Mouse (Mus musculus): ENCODE results near the gene Ctnnb1.

The Ctnnb1 gene

DNA sequence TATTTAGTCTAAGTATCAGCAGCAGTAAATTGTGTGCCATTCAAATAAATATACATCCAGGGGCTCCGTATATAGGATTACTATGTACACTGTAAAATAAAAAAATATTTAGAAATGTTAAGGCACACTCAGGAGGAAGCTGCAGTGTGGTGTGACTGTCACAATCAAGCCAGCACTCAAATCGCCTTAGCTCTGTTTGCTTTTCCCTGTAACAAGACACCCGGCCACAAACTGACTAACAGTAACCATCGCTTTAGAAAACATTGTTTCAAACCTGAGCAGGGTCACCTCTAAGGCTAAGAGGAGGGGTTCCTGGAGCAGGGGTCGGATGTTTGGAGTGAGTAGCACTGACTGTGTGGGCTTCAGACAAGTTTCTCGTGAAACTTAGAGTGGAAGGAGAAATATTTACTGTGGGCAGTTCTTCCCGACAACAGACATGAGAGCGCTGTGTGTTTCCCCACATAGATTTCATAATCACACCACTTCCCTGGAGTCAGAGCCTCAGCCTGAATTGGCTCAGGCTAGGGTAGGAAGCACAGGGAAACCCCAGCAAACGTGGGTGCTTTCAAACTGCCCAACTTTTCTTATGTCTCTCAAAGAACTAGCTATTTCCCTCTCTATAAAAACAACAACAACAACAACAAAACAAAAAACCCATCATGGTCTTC lies 1.9 kb upstream of the Ctnnb1 start:
- no peak for DNase-seq (ENCODE audit: low read depth, low spot score)

DNA sequence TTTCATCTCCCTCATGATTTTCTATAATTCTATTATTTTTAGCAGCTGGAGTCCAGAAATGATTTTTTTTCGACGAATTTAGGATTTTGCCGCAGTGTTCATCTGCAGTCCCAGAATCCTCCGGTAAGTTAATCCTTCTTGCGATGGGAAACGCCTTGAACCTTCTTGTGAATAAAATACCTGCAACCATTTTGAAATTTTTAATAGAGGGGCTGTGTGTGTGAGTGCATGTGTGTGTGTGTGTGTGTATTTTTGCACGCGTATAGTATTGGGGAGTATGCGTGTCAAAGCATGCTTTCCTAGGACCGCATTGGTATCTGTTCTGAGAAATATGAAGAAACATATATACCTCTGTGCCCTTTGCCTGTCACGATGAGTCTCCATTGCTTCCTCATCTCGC lies 1.0 kb downstream of the Ctnnb1 start:
- no peak for DNase-seq (ENCODE audit: low read depth, low spot score)

DNA sequence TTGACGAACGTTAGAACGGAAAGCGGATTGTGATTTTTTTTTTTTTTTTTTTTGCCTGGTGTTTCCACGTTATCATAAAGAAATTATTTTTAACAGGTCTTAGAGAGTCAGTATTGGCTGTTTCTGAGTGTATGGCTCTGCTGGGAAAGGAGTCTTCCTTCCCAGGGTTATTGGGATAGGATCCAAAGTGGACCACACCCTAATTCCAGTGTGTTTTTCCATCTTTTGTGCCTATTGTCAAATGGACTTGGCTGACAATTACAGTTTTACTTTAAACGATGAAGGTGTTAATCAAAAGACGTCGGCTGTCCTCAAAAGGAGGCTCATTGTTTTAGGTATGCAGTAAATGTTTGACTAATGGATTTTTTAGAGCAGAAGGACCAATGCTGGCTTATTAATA lies 1.8 kb downstream of the Ctnnb1 start:
- no peak for DNase-seq (ENCODE audit: low read depth, low spot score)

DNA sequence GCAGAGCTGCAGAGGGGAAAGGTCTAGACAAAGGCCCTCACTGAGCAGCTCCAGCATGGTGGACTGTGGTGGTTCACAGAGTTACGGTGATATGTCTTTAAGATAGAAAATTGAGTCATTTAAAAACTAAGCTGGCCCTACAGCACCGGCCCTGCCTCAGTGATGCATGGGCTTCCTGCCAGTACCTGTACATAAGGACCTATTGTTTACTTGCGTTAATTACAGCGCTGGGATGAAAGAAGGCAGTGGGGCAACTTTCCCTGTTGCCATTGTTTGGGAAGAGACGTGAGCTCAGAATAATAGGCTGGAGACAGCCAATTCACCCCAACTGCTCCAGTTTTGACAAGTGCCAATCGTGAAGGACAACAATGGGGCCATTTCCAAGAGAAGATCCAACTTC lies 3.4 kb downstream of the Ctnnb1 start:
- no peak for DNase-seq (ENCODE audit: low read depth, low spot score)

DNA sequence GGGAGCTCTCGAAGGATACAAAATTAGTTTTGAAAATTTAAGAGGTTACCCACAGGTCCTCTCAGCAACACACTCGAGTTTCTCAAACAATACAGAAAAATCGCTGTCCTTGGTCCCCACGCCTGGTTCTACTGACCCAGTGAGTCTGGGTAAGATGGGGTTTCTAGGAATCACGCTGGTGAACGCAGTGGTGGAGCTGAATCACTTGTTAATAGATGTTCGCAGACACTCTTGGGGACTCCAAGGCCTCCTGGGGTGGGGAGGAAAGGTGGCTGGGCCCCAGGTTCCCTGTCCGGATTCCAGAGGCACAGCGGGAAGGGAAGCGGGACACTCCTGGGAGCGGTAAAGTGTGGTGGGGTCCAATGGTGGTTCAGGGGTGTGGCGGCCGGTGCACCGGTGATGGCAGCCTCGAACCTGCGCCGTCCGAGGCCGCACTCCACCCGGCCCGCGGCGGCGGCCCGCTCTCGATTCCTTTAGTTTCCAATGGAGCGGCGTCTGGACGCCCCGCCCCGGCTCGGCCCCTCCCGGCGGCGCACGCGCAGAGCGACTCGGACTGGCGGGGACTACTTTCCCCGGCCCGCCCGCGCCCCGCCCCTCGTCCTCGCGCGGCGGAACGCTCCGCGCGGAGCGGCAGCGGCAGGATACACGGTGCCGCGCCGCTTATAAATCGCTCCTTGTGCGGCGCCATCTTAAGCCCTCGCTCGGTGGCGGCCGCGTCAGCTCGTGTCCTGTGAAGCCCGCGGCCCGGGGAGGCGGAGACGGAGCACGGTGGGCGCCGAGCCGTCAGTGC lies 4.0 kb downstream of the Ctnnb1 start:
- DNase-seq (ENCODE audit: low read depth, low spot score) = peak; percentile 79

DNA sequence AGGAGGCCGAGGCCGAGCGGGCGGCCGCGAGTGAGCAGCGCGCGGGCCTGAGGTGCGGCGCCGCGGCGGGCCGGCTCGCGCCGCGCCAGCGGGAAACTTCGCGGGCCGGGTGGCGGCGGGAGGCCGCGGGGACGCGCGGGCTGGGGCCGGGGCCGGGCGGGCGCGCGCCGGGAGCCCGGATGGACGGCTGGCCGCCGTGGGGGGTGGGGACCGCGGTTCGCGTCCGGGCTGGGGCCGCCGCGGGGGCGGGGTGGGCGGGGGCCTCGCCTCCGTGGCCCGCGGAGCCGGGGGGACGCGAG lies 4.5 kb downstream of the Ctnnb1 start:
- DNase-seq (ENCODE audit: low read depth, low spot score) = no peak

DNA sequence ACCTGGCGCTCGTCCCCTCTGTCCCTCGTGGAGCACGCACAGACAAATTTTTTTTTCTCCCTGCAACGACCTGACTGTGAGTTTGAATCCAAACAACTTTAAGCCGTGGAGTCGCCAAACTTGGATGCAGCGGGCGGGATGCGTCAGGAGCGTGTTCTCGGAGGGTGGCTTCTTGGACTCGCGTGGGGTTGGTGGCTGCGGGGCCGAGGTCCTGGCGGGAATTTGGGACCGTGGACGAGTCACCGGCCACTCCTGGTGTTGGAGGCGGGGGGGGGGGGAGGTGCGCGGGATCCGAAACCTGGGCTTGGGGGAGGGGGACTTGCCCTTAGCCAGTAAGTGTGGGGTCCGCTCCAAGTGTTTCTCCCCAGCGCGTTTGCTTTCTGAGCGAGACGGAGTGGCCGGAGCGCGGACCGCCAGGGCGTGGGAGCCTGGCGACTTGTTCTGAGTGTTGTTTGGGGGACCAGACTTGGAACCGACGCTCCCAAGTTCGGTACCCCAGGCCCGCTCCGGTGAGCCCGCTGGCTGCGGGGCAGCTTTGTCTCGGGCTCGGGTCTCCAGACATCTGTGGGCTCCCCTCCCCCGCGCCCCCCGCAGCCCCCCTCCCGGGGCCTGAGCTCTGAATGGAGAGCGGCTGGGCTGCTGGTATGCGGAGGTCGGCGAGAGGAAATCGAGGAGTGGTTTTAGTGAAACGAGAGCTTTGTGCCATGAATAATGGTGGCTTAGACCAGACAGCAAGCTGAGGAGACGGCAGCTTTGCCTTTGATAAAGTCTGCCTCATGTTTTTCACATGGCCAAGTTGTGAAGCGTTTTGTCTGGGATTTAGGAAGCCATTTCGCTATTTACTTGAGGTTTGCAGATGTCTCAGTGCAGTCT lies 5.1 kb downstream of the Ctnnb1 start:
- DNase-seq (ENCODE audit: low read depth, low spot score) = no peak

DNA sequence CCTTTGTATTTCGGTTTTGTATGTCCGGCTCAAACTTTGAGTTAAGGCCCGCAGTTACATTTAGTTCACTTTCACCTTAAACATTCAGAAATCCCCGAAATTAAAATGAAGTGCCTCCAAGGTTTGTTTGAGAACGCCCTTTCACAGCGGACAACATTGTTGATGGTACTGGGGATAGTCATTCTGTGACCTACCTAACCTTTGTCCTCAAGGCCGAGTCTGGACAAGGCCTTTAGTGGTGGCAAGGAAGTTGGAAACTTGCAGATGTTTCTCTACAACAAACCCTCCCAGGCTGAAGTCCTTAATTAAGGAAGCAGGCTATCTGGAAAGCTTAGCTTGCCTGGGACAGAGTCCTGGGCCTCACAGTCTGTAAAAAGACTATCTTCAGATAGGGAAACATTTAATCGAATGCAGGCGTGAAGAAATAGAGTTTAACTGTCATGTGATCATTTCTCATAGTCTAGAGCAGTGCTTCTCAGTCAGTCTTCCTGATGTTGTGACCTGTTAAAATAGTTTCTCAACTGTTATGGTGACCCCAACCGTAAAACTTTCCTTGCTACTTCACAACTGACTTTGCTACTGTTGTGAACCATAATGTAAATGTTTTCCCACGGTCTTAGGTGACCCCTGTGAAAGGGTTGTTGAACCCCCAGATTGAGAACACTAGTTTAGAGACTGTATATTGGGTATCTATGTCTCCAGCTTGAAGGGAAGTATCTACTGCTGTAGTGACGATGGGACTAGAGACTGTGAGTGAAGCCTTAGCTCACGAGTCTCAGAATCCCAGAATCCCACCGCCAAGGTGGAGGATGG lies 6.0 kb downstream of the Ctnnb1 start:
- DNase-seq (ENCODE audit: low read depth, low spot score) = no peak

DNA sequence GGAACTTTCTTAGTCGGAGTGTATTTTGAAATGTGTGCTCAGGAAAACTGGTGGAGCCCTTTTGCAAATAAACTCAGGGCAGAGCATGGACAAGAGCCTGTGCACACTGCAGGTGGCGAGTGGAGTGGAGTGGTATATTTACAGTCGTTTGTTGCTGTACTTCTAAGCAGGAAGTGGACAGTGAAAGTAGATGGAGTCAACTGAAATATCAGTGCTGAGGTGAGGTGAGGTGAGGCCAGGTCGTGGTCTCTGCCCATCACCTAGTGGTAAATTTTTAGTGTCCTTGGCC lies 6.6 kb downstream of the Ctnnb1 start:
- DNase-seq (ENCODE audit: low read depth, low spot score) = no peak

DNA sequence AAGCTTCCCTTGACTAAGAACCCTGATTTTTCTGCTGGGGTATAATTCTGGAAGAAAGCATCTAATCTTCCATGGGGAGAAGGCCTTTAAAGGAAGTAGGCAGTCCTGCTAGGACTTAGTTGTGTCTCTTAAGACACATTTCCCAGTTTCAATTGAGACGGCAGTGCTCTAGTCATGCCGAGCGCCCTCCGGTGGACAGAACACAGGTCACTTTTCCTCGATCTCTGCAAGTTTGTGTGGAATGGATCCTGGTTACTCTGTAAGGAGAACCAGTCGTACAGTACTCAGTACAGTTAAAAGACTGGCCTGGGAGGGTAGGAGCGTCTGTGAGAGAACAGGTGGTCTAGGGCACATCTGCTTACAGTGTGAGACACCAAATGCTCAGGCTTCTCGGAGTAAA lies 7.3 kb downstream of the Ctnnb1 start:
- DNase-seq (ENCODE audit: low read depth, low spot score) = no peak

DNA sequence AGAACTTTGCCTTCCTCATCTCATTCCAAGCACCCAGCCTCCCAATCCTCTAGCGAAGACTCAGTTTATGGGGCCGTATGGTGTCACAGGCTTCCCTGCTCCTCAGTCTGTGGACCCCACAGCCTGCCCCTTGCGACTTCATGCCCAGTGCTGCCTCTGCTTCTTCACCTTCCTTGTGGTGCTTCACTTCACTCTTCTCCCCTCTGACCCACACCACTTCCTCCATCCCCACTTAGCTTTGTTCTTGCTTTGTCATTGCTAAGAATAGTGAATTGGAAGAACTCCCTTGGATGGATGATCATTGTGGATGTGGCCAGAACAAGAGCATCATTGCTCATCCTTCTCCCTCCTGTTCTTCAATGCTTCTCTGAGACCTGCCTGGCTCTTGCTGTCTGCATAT lies 11.8 kb downstream of the Ctnnb1 start:
- DNase-seq (ENCODE audit: low read depth, low spot score) = no peak

DNA sequence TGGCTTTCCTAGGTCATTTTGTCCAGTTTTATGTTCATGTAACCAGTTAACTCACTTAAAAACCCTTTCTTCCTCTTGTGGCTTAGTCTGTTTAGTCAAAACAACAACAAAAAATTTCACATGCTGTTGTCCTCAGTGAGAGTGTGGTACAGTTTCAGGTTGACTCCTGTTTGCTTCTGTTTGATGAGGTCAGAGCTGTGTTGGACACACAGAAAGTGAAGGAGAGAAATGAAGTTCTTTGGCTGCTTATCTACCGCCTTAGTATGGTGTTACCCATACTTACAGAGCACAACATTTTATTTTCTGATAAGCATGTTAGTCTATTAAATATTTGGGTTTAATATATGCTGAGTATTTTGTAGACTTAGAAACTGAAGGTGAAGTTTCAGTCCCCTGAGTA lies 14.7 kb downstream of the Ctnnb1 start:
- DNase-seq (ENCODE audit: low read depth, low spot score) = no peak

DNA sequence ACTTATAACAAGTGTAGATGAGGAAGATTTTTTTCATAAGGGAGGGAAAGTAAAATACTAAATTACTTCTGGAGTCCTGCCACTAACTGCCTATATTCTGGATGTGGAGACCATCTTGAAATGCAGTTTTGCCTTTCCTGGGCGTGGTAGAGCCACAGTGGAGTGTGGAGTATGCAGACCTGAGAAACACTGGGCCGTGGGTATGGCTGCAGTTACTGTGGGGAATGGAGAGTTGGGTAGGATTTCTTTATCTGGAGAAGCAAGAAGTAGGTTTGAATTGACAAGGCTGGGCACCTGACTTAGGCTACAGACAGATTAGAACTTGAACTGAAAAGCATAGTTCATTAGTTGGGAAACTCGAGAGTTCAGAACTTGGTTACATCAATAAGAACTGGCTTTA lies 15.2 kb downstream of the Ctnnb1 start:
- no peak for DNase-seq (ENCODE audit: low read depth, low spot score)

DNA sequence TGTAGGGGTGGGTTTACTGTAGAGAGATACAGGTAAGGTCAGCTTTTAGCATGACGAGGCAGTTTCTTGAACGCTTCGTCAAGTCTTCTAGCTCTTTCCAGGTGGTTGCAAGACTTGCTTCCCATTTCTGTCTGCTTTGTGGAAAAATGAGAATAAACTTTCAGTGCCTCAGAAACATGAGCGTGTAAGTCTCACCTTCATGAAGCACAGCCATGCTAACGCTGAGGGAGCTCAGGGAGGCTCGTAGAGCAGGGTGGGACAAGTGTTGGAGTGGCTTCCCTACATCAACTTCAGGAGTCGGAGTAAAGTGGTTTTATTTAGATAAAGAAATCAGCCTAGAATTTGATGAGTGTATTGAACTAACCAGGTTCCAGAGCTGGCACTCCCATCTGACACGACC lies 17.1 kb downstream of the Ctnnb1 start:
- DNase-seq (ENCODE audit: low read depth, low spot score) = no peak

DNA sequence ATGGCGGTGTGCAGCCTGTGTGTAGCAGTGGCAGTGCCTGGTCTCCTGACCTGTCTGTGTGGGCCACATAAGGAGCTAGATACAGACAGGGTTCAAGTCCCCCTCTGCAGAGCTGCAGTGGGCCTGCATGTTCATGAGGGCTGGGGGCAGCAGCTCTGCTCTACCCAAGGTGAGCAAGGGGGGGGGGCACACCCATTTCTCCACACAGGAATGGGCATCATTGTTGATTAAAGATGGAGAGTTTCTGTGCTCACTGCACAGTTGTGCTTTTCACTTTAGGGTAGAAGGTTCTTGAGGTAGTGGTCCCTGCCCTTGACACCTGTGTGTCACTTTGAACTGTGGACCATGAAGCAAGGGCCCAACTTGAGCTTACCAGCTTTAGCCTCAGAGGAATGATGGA lies 19.8 kb downstream of the Ctnnb1 start:
- DNase-seq (ENCODE audit: low read depth, low spot score) = no peak

DNA sequence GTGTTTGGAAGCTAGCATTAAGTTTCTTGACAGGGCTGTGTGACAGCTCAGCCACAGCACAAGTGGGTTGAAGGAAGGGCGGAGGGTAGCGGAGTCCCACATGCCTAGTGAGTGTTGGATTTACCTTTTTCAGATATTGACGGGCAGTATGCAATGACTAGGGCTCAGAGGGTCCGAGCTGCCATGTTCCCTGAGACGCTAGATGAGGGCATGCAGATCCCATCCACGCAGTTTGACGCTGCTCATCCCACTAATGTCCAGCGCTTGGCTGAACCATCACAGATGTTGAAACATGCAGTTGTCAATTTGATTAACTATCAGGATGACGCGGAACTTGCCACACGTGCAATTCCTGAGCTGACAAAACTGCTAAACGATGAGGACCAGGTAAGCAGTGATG lies 21.7 kb downstream of the Ctnnb1 start:
- DNase-seq (ENCODE audit: low read depth, low spot score) = no peak

DNA sequence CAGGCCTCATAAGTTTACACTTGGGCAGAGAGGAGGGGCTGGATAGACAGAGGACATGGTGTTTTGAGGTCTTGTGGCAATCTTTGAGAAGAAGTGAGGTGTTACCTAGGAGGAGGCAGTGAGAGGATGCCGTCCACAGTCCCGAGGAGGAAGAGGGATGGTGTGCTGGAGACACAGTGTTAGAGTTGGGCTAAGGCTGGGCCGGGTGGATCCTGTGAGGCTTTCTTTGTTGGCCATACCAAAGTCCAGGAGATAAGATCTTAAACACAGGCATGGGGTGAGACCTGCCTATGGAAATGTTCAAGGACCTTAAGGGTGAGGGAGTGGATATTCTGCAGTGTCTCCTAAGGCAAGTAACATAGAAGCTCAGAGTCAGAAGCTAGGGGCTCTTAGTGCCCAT lies 22.9 kb downstream of the Ctnnb1 start:
- no peak for DNase-seq (ENCODE audit: low read depth, low spot score)

DNA sequence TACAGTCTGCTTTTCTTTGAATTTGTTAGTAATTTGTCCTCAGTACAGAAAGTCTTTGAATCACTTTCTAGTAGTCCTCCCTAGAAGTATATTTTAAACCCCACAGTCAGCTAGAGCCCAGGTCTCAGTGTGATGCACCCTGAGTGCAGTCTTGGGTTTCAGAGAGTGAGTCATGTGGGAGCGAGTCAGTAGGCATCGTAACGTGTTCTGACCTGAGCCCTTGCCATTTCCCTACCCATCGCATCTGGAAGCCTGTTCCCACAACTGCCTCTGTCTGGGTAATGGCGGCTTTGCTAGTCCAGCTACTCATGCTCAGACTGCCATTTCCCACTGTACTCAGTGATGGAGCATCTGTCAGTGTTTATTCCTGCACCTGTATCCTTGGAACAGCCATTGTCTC lies 29.0 kb downstream of the Ctnnb1 start:
- DNase-seq (ENCODE audit: low read depth, low spot score) = no peak

DNA sequence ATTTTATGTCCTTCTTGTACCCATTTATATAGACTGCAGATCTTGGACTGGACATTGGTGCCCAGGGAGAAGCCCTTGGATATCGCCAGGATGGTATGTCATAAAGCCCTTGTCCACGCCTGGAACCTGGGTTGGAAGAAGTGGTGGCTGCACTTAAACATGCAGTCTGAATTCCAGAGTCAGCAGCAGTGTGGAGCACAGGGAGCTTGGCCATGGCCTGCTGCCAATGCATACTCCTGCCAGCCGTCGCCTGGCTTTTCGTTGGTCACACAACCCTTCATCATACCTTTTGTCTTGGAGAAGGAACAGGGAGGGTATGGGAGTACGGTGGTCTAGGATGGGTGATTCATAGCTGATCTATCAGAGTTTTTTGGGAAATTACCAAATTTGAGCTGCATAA lies 29.5 kb downstream of the Ctnnb1 start:
- DNase-seq (ENCODE audit: low read depth, low spot score) = no peak

DNA sequence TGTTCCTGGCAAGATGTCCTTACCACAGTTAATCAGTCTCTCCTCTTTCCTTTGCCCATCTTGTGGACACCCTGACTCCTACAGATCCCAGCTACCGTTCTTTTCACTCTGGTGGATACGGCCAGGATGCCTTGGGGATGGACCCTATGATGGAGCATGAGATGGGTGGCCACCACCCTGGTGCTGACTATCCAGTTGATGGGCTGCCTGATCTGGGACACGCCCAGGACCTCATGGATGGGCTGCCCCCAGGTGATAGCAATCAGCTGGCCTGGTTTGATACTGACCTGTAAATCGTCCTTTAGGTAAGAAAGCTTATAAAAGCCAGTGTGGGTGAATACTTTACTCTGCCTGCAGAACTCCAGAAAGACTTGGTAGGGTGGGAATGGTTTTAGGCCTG lies 30.2 kb downstream of the Ctnnb1 start:
- DNase-seq (ENCODE audit: low read depth, low spot score) = no peak

DNA sequence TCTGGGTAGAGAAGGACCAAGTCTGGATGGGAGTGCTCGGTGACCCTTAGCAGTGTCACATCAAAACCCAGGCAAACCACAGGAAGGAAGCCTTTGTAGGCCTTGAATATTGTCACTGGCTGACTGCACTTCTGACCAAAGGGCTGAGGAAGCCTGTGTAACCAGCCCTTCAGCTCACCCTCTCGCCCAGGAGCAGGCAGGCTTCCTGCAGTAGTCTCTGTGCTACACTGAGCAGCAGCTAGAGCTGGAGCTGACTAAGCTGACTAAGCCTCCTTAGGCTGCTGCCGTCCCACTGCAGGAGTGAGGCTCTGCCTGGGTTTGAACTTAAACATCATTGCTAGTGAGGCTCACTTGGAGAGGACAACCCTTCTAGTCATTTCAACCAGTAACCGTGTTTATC lies 31.6 kb downstream of the Ctnnb1 start:
- DNase-seq (ENCODE audit: low read depth, low spot score) = no peak

DNA sequence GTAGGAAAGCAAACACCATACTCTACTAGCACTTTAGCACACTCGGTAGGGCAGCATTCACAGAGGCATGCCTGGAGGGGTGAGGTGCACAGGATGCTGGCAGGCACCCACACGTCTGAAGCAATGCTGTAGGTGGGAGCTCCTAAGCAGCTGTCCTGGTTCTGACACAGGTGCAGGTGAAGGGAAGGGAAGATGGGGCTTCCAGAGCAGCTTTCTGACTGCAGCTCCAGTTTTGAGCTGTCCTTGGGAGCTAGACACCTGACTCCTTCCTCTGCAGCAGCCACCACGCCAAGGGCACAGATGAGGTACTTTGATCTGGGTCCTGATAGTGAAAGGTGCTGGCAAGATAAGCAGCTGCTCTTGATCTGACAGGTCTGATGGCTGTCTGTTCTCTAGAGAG lies 32.5 kb downstream of the Ctnnb1 start:
- no peak for DNase-seq (ENCODE audit: low read depth, low spot score)

Measured in WW6 (cell line).